Mouse (Mus musculus) spleen, postnatal 36 days (tissue): ENCODE results near the gene Tnfsf8.
A peak's percentile ranks its signal among the peaks of the same experiment; 100 is the strongest.

Experiments
- DNase-seq, 2 experiments: peaks; one replicate each; pipeline ENCODE4 v3.0.0; 2022; ENCODE audit warnings: low spot score in 2 of 2, mixed read lengths in 1 of 2

Gene Tnfsf8

GRCm38 (mm10) chr4:63860688-63861540, at the start of gene Tnfsf8:
TSS of gene Tnfsf8 (minus strand) at chr4:63861347.
- DNase-seq: peak; percentile 33 to 45

GRCm38 (mm10) chr4:63908511-63908910, 47.4 kb upstream of the Tnfsf8 start:
- DNase-seq: no peak

- no peak for DNase-seq
These were observed 46.3 kb upstream of the Tnfsf8 start for GRCm38 (mm10) chr4:63907473-63907872.

GRCm38 (mm10) chr4:63906050-63906449, 44.9 kb upstream of the Tnfsf8 start:
- no peak for DNase-seq

GRCm38 (mm10) chr4:63899081-63899523, 38.0 kb upstream of the Tnfsf8 start:
- peak in 1 of 2 experiments; percentile 1 for DNase-seq

- no peak for DNase-seq
These were observed 36.0 kb upstream of the Tnfsf8 start for GRCm38 (mm10) chr4:63897152-63897551.

- DNase-seq: no peak
These were observed 25.0 kb upstream of the Tnfsf8 start for GRCm38 (mm10) chr4:63886156-63886555.

GRCm38 (mm10) chr4:63876720-63877119, 15.6 kb upstream of the Tnfsf8 start:
- no peak for DNase-seq

- no peak for DNase-seq
These were observed 14.3 kb upstream of the Tnfsf8 start for GRCm38 (mm10) chr4:63875480-63875879.

- no peak for DNase-seq
These were observed 9.5 kb upstream of the Tnfsf8 start for GRCm38 (mm10) chr4:63870678-63871077.

GRCm38 (mm10) chr4:63868770-63869169, 7.6 kb upstream of the Tnfsf8 start:
- no peak for DNase-seq

- no peak for DNase-seq
These were observed 1.8 kb upstream of the Tnfsf8 start for GRCm38 (mm10) chr4:63862953-63863352.

GRCm38 (mm10) chr4:63862092-63862697, 1.0 kb upstream of the Tnfsf8 start:
- no peak for DNase-seq

GRCm38 (mm10) chr4:63860236-63860635, 911 bp downstream of the Tnfsf8 start:
- no peak for DNase-seq

GRCm38 (mm10) chr4:63859785-63860203, 1.4 kb downstream of the Tnfsf8 start:
- DNase-seq: no peak

GRCm38 (mm10) chr4:63858646-63859224, 2.4 kb downstream of the Tnfsf8 start:
- no peak for DNase-seq

GRCm38 (mm10) chr4:63856764-63857163, 4.4 kb downstream of the Tnfsf8 start:
- no peak for DNase-seq

GRCm38 (mm10) chr4:63853782-63854386, 7.3 kb downstream of the Tnfsf8 start:
- DNase-seq: no peak

GRCm38 (mm10) chr4:63850082-63850481, 11.1 kb downstream of the Tnfsf8 start:
- DNase-seq: no peak

GRCm38 (mm10) chr4:63846881-63847597, 14.1 kb downstream of the Tnfsf8 start:
- DNase-seq: no peak

- DNase-seq: no peak
These were observed 15.4 kb downstream of the Tnfsf8 start for GRCm38 (mm10) chr4:63845760-63846159.

- DNase-seq: no peak
These were observed 17.2 kb downstream of the Tnfsf8 start for GRCm38 (mm10) chr4:63843924-63844323.
